Mouse (Mus musculus) heart, embryonic 13.5 days (tissue): ENCODE data around the gene Sema5a. TPM values are rescaled to one million over a fixed set of nuclear protein-coding genes. Genes with fewer than 3 reads are reported as not detected.

Source experiments
- ATAC-seq: fragments of 200-750 bp; cut with Nextera tagmentation; 2 replicates; pipeline ENCODE4 v1.8.0; 2017; ENCODE audit warnings: moderate TSS enrichment; ENCODE audit not compliant: insufficient number of reproducible peaks, low FRiP score, low TSS enrichment; ENCODE audit errors: extremely low read depth
- H3K27ac ChIP-seq: fragments of 300-500 bp; sonication (generic); replicated peaks from 2 replicates; pipeline ENCODE4 v1.5.1; 2015; ENCODE audit warnings: moderate library complexity, mild to moderate bottlenecking, inconsistent platforms
- H3K27me3 ChIP-seq: fragments of 300-500 bp; sonication (generic); replicated peaks from 2 replicates; pipeline ENCODE4 v1.6.1; 2015; ENCODE audit warnings: mild to moderate bottlenecking, inconsistent platforms
- H3K36me3 ChIP-seq: fragments of 300-500 bp; sonication (generic); 2 replicates; pipeline ENCODE4 v1.6.1; 2015; ENCODE audit warnings: mild to moderate bottlenecking, inconsistent platforms
- H3K4me1 ChIP-seq: fragments of 300-500 bp; sonication (generic); 2 replicates; pipeline ENCODE4 v1.6.1; 2015; ENCODE audit warnings: inconsistent platforms
- H3K4me2 ChIP-seq: fragments of 300-500 bp; sonication (generic); 2 replicates; pipeline ENCODE4 v1.6.1; 2015; ENCODE audit warnings: inconsistent platforms, mild to moderate bottlenecking, moderate library complexity
- H3K4me3 ChIP-seq: fragments of 300-500 bp; sonication (generic); 2 replicates; pipeline ENCODE4 v1.5.1; 2015; ENCODE audit warnings: moderate library complexity, mild to moderate bottlenecking, inconsistent platforms
- H3K9ac ChIP-seq: fragments of 300-500 bp; sonication (generic); 2 replicates; pipeline ENCODE4 v1.6.1; 2015; ENCODE audit warnings: inconsistent platforms, mild to moderate bottlenecking, moderate library complexity
- H3K9me3 ChIP-seq: fragments of 300-500 bp; sonication (generic); 2 replicates; pipeline ENCODE4 v1.6.1; 2016; ENCODE audit warnings: inconsistent platforms
- WGBS: fragments of 180-500 bp; shearing (Covaris S2); methylation state at CpG from one replicate; pipeline ENCODE4 v1.1.7; 2015; ENCODE audit warnings: mixed read lengths; 5-methylcytosine and 5-hydroxymethylcytosine counted together
- polyA plus RNA-seq: library from polyadenylated mRNA; unstranded; fragments of >200 nt; fragmentation: Nextera tagmentation; extraction: Ambion mirVana; gene quantifications from 2 replicates; pipeline ENCODE4 v1.2.1, GENCODE M21; 2015

Sema5a gene
- polyA plus RNA-seq, 1 experiment from 2014 or later: 6.3 TPM

DNA sequence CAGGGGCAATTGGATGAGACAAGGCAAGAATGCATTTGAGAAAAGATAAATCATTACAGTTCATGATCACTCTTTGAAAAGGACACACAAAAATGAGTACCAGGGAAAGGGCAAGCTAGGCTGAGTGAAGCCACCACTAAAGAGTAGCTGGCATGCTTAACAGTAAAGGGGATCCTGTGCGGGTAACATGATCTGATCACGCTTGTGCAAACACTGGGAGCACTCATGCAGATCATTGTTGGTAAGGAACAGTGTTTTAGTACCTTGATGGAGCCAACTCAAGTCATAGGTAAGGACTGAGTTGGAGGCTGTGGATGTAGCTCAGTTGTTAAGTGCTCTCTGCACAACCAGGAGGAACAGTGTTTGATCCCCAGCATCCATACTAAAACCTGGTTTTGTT lies 273.3 kb downstream of the Sema5a start:
- ATAC-seq: no peak
- WGBS: 77% methylated on average over 2 of the region's 2 CpGs

DNA sequence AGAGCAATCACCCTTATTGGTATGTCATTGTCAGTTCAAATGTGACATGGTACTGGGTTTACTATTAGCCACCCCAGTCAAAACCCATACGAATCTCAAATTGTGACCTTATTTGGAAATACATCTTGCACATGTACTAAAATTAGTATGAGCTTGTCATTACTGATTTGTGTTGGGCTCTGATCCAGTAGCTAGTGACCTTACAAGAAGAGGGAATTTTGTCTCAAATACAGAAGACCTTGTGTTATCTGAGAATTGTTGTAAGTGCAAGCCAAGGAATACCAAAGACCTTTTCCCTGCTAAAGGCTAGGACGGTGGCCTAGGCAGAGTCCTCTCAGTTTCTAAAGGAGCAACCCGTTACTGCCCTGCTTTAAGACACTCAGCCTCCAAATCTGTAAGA lies 287.9 kb downstream of the Sema5a start:
- Histone ChIP-seq H3K4me1 (peaks cover 7% of the 10 kb centered on the region; the same call in 1 of the 2 replicates), H3K27me3 (no peaks in the 10 kb centered on the region), H3K27ac (peak overlapping the region; percentile 34; the same call in 1 of the 2 replicates), H3K9me3 (no peaks in the 10 kb centered on the region), H3K4me3 (no peak overlapping the region), H3K4me2 (no peak overlapping the region), H3K36me3 (no peaks in the 10 kb centered on the region), H3K9ac (no peak overlapping the region)
- ATAC-seq: no peak
- WGBS: 47% methylated on average over 3 of the region's 3 CpGs

More for the DNA sequence above, 273.3 kb downstream of the Sema5a start:
- Histone ChIP-seq H3K4me1 (peaks cover 14% of the 10 kb centered on the region), H3K27me3 (no peaks in the 10 kb centered on the region), H3K4me2 (no peak overlapping the region), H3K4me3 (no peak overlapping the region), H3K27ac (no peak overlapping the region), H3K9ac (no peak overlapping the region), H3K9me3 (no peaks in the 10 kb centered on the region), H3K36me3 (no peaks in the 10 kb centered on the region)

DNA sequence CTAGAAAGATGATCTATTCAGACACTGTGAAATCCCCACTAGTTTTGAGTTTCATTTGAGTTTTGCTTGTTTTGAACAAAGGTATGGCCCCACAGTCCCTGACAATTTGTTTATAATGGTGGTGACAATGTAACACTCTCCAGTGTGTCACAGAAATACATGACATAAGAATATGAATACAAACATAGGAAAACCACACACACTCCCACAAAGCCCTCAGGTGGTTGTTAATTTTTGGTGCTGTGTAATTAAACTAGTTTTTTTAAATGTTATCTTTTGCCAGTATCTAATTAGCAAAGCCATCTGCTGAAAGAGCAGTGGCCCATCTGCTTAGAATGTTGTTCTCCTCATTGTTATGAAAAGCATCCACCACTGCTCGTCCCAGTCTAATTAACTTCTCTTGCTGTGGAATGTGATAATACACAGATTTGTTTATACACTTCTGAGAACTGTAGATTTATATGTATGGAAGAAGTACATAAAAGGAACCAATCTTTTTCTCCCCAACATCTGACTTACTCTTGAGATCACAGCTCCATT lies 289.0 kb downstream of the Sema5a start:
- ATAC-seq: no peak
- no peak overlapping the region for H3K9ac ChIP-seq
- H3K4me2 ChIP-seq: no peak overlapping the region
- no peaks in the 10 kb centered on the region for H3K27me3 ChIP-seq
- H3K4me3 ChIP-seq: no peak overlapping the region
- H3K27ac ChIP-seq: no peak overlapping the region
- WGBS: 63% methylated on average over 1 of the region's 1 CpGs
- H3K36me3 ChIP-seq: no peaks in the 10 kb centered on the region
- peaks cover 7% of the 10 kb centered on the region; the same call in 1 of the 2 replicates for H3K4me1 ChIP-seq
- H3K9me3 ChIP-seq: no peaks in the 10 kb centered on the region

DNA sequence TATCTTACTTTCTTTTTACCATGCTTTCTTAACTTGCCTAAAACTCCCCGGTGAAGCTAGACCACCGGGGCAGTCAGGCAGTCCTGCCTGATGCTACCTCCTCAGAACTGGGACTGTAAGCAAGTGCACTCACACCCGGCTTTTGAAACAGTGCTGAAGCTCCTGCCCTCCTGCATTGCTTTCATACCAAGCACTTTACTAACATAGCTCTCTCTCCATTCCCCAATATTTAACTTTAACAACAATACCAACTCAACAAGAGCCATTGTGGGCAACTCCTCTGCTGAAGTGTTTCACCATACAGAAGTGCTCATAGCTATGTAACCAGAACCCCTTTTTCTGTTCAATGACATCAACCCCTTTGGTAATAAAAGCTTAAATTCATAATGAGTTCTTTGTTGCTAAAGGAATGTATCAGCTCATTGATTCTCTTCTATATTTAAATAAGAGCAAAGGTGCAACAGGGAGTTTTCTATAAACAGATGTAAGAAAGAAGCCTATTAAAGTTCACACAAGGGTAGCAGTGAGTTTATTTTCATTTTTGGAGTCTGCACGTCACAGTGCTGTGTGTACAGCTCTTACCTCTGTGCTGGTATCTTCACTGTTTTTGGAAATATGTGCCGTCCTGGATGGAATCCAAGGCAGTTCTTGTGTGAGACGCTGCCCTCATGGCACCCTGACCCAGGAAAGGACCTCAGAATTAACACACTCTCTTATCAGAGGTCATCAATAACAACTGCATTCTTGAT lies 292.3 kb downstream of the Sema5a start:
- ATAC-seq: no peak
- Histone ChIP-seq H3K27me3 (no peaks in the 10 kb centered on the region), H3K4me2 (no peak overlapping the region), H3K4me1 (peaks cover 7% of the 10 kb centered on the region; the same call in 1 of the 2 replicates), H3K27ac (no peak overlapping the region), H3K36me3 (no peaks in the 10 kb centered on the region), H3K9ac (no peak overlapping the region), H3K9me3 (no peaks in the 10 kb centered on the region), H3K4me3 (no peak overlapping the region)
- 63% methylated on average over 6 of the region's 6 CpGs for WGBS

DNA sequence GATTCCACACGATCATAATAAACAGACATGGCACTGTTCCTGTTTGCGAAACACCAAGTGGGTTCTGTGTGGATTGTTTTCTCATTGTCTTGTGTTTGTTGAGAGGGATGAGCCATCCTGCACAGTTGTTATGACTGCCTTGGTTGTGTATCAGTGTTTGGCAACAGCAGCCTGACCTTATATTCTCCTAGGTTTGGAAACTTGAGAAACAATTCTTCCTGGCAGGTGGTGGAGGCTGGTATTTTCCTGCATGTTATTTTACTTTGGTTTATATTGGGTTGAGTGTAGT lies 292.8 kb downstream of the Sema5a start:
- Histone ChIP-seq H3K27ac (no peak overlapping the region), H3K4me3 (no peak overlapping the region), H3K9ac (no peak overlapping the region), H3K9me3 (no peaks in the 10 kb centered on the region), H3K4me1 (peaks cover 3% of the 10 kb centered on the region; the same call in 1 of the 2 replicates), H3K4me2 (no peak overlapping the region), H3K27me3 (no peaks in the 10 kb centered on the region), H3K36me3 (no peaks in the 10 kb centered on the region)
- no peak for ATAC-seq
- 72% methylated on average over 2 of the region's 2 CpGs for WGBS

DNA sequence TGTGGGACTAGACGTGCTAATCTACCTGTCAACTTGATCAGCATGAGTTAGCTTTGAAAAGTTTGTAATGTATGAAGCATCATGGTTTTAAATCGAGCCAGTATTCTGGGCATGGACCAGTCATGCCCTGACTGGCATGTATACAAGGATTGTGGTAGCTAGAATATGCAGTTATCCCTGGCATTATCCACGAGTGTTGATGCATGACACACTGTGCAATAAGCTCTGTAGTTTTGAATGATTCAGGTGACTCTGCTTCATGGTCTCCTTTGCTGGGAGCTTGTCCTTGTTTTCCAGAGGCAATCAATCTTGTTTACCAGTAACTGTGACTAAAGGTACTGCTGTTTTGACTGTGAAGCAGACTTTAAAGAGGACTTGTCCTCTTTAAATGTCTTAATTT lies 293.5 kb downstream of the Sema5a start:
- 66% methylated on average over 3 of the region's 3 CpGs for WGBS
- H3K4me1 ChIP-seq: no peaks in the 10 kb centered on the region
- no peak overlapping the region for H3K9ac ChIP-seq
- H3K36me3 ChIP-seq: no peaks in the 10 kb centered on the region
- H3K27me3 ChIP-seq: no peaks in the 10 kb centered on the region
- no peak for ATAC-seq
- no peaks in the 10 kb centered on the region for H3K9me3 ChIP-seq
- H3K4me3 ChIP-seq: no peak overlapping the region
- H3K27ac ChIP-seq: no peak overlapping the region
- no peak overlapping the region for H3K4me2 ChIP-seq

DNA sequence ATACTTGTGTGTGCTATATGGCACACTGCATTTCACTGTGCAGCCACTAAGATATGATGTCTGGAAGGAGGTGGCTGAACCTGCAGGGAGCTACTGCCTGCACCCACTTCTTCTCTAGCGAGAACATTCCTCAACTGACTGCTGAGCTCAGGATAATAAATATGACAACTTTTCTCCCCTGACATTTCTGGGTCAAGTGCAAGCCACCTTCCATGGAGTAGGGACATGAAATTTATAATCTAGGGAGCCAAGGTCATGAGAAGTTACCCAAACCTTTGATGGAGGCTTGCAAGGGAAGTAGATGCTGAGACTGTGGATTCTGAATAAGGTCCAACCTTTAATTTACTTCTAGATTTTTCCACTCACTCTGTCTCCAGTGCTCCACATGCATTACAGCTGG lies 298.1 kb downstream of the Sema5a start:
- no peak for ATAC-seq

DNA sequence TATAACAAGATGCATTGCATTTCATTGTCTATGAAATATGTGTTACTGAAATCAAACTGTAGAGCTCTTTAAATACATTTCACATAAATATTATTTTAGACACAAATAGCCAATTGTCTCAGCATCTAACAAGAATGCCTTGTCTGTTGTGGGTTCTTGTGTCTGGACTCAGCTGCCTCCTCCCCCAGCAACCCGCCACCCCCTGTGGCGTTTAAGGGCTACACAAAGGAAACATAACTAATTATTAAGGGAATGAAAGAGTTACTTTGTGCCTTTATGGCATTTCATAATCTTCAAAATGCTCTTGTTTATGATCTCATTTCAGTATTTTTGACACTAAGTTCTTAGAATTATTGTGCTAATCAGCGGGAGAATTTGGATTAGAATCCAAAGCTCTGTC lies 298.6 kb downstream of the Sema5a start:
- no peaks in the 10 kb centered on the region for H3K27me3 ChIP-seq
- H3K4me2 ChIP-seq: no peak overlapping the region
- H3K4me3 ChIP-seq: no peak overlapping the region
- no peak overlapping the region for H3K27ac ChIP-seq
- no peaks in the 10 kb centered on the region for H3K4me1 ChIP-seq
- H3K36me3 ChIP-seq: no peaks in the 10 kb centered on the region
- no peak overlapping the region for H3K9ac ChIP-seq
- 82% methylated on average over 3 of the region's 3 CpGs for WGBS
- no peaks in the 10 kb centered on the region for H3K9me3 ChIP-seq
- ATAC-seq: no peak

More for the DNA sequence above, 298.1 kb downstream of the Sema5a start:
- no peaks in the 10 kb centered on the region for H3K36me3 ChIP-seq
- H3K27me3 ChIP-seq: no peaks in the 10 kb centered on the region
- no peak overlapping the region for H3K27ac ChIP-seq
- H3K4me3 ChIP-seq: no peak overlapping the region
- WGBS: 60% methylated on average over 1 of the region's 1 CpGs
- no peaks in the 10 kb centered on the region for H3K9me3 ChIP-seq
- no peak overlapping the region for H3K4me2 ChIP-seq
- no peak overlapping the region for H3K9ac ChIP-seq
- H3K4me1 ChIP-seq: no peaks in the 10 kb centered on the region

DNA sequence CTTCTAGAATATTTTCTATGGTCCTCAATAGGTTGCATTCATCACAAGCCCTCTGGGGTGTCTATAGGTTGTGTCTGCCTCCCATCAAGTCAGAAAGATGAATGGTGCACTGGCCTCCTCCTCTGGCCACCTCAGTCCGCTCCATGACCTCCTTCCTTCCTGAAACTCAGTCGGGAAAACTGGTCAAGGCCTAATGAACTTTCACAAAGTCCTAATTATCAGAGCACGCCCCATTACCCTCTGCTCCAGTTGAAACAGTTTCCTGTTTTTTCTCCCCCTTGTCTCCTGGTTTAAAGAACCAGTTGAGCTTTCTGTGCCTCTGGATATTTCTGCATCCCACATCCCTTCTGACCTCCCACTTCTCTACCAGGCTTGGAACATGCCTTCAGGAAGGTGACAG lies 300.8 kb downstream of the Sema5a start:
- no peaks in the 10 kb centered on the region for H3K27me3 ChIP-seq
- ATAC-seq: no peak
- WGBS: 69% methylated on average over 3 of the region's 3 CpGs
- no peaks in the 10 kb centered on the region for H3K36me3 ChIP-seq
- no peaks in the 10 kb centered on the region for H3K9me3 ChIP-seq
- H3K4me1 ChIP-seq: no peaks in the 10 kb centered on the region
- H3K9ac ChIP-seq: no peak overlapping the region
- no peak overlapping the region for H3K4me2 ChIP-seq
- H3K4me3 ChIP-seq: no peak overlapping the region
- no peak overlapping the region for H3K27ac ChIP-seq

DNA sequence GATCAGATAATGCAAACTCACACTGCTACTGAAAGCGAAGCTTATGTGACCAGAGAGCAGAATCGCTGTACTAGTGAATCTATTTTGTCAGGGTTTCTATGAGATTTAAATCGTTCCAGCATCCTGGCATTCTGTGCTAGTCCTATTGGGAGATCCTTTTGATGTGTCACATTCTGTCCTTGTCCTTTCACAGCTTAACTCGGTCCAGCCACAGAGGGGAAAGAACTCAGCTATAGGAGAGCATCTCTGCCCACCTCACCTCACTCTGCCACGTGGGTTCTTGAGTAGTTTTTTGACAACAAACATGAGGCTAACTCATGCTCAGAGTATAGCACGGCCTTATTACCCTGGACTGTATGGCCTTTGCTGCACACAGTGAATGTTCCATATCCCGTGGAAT lies 302.1 kb downstream of the Sema5a start:
- Histone ChIP-seq H3K36me3 (no peaks in the 10 kb centered on the region), H3K27ac (no peak overlapping the region), H3K9me3 (no peaks in the 10 kb centered on the region), H3K4me2 (no peak overlapping the region), H3K4me3 (no peak overlapping the region), H3K9ac (no peak overlapping the region), H3K27me3 (no peaks in the 10 kb centered on the region), H3K4me1 (no peaks in the 10 kb centered on the region)
- no peak for ATAC-seq
- WGBS: 74% methylated on average over 7 of the region's 7 CpGs

DNA sequence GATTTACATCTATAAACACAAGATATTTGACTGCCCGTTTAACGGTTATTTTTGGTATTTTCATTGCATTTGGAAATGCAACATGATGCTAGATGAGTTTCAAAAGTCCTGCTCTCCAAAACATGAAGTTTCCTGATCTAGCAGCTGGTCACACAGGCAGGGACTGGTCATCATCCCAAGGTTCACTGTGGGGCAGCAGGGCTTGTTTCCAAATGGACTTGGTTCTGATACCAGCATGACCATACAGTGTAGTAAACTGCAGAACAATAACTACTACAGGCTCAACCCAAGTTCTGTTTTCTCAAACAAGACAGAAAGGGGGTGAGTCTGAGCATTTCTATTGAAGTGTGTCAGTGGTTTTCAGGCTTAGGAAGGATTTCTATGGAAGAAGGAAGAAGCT lies 314.3 kb downstream of the Sema5a start:
- no peak for ATAC-seq
- Histone ChIP-seq H3K36me3 (no peaks in the 10 kb centered on the region), H3K4me2 (no peak overlapping the region), H3K27me3 (no peaks in the 10 kb centered on the region), H3K4me3 (no peak overlapping the region), H3K4me1 (0 out of 2 replicates have a peak, but pooled peaks cover 4% of the 10 kb centered on the region), H3K9ac (no peak overlapping the region), H3K9me3 (no peaks in the 10 kb centered on the region), H3K27ac (no peak overlapping the region)
- 87% methylated on average over 2 of the region's 2 CpGs for WGBS

DNA sequence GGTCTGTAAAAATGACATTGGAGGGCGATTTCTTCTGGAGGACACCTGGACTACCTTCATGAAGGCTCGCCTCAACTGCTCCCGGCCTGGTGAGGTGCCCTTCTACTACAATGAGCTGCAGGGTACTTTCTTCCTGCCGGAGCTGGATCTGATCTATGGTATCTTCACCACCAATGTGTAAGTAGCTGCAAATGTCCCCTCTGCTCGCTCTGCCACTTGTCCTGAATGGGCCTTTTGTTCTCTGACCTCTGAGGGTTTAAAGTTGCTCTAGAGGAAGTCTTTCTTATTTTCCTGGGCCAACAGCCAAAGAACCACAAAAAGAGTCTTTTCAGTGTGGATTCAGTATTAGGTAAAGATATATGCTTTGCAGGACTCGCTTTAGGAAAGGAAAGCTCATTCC lies 318.0 kb downstream of the Sema5a start:
- Histone ChIP-seq H3K4me2 (no peak overlapping the region), H3K9ac (no peak overlapping the region), H3K27me3 (no peaks in the 10 kb centered on the region), H3K36me3 (no peaks in the 10 kb centered on the region), H3K9me3 (no peaks in the 10 kb centered on the region), H3K4me1 (0 out of 2 replicates have a peak, but pooled peaks cover 4% of the 10 kb centered on the region), H3K4me3 (no peak overlapping the region), H3K27ac (peak overlapping the region; percentile 54)
- WGBS: 51% methylated on average over 6 of the region's 6 CpGs
- no peak for ATAC-seq
